Mouse (Mus musculus) thymus, postnatal 10 days (tissue): ENCODE measurements at regions not wholly inside any gene's neighbourhood (a gene's known extent, or its start where the extent isn't known, plus 50 kb on each side); places are given as distances from the start of the nearest gene placed in this dataset.

Experiments
- DNase-seq, 2 experiments: peaks; one replicate each; pipeline ENCODE4 v3.0.0; 2021; ENCODE audit warnings: low spot score in 2 of 2

GRCm38 (mm10) chr14:78372102-78372501, 64.3 kb upstream of the Tnfsf11 start:
- DNase-seq: no peak

- no peak for DNase-seq
Observed at GRCm38 (mm10) chr14:78368881-78369280, 61.0 kb upstream of the Tnfsf11 start.

- no peak for DNase-seq
Observed at GRCm38 (mm10) chr14:78364822-78365221, 57.0 kb upstream of the Tnfsf11 start.

- no peak for DNase-seq
Observed at GRCm38 (mm10) chr14:78363123-78363522, 55.3 kb upstream of the Tnfsf11 start.
